Mouse (Mus musculus): ENCODE measurements at regions not wholly inside any gene's neighbourhood (a gene's known extent, or its start where the extent isn't known, plus 50 kb on each side); places are given as distances from the start of the nearest gene placed in this dataset.

GRCm38 (mm10) chr15:88214286-88214685, 385.8 kb upstream of the Zdhhc25 start:
- TF ChIP-seq POLR2A (IDR thresholded peaks at IDR 0.05; ENCODE audit: borderline replicate concordance, control insufficient read depth, low read depth, low read length) (no peak), CTCF (IDR thresholded peaks at IDR 0.05; ENCODE audit: control insufficient read depth, insufficient read depth, low read length) (no peak)

Measured in bone marrow, adult 2 months (tissue).